Mouse (Mus musculus): ENCODE data around the gene Spib.
A peak's percentile ranks its signal among the peaks of the same experiment; 100 is the strongest.

Spib gene

DNA sequence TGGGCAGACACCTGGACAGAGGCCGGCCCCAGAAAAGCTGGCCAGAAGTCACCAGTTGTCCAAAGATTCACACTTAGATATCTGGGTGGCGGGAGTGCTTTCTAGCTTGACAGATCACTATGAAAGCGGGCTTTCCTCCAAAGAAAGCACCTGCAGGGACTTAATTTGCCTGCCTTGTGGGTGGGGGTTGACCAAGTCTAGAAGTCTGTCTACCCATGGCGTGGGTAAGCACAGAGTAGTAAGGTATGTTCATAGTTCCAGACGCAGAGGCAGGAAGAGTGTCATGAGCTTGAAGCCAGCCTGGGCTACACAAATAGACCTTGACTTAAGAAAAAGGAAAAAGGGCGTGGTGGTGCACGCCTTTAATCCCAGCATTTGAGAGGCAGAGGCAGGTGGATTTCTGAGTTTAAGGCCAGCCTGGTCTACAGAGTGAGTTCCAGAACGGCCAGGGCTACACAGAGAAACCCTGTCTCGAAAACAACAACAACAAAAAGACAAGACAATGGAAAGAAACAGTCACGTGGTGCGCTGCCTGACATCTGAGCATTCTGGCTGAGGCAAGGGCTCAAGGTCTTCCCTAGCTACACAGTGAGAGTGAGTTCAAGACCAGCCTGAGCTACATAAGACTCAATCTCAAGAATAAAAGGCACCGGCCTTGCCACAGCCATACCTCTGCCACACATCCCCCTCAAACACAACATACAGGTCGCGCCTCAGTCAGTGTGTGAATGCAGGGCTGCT is 5.3 kb downstream of the Spib start:
- no peak for DNase-seq (ENCODE audit: inconsistent ontology term)

DNA sequence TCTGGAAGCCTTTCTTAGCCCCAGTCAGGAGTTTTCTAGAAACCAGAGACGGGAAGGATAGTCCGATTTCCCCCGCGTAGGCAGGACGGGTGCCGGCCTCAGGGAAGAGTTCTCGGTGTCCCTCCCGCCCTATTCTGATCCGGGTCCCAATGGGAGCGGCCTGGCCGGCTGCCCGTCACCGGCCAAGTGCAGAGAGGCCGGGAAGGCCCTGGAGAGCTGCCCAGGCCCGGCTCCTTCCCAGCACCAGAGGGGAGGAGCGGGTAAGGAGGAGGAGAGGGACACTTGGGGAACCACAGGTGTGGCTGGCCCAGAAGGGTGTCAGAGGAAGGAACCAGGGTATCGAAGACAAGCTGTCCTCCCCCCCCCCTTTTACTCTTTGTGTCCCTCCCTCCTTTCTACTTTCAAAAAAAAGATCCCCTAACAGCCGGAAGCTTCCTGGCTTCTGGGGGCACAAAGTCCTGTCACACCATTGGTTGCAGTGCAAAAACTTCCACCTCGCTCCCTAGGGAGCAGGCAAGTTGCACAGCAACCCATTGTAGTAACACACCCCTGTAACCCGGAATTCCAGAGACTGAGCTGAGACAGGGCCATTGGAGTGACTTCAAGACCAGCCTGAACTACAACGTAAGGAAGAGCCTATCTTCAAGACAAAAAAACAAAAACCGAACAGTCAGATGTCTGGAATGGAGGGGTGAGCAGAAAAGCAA is 6.6 kb downstream of the Spib start:
- peak; percentile 88 for DNase-seq (ENCODE audit: inconsistent ontology term)

DNA sequence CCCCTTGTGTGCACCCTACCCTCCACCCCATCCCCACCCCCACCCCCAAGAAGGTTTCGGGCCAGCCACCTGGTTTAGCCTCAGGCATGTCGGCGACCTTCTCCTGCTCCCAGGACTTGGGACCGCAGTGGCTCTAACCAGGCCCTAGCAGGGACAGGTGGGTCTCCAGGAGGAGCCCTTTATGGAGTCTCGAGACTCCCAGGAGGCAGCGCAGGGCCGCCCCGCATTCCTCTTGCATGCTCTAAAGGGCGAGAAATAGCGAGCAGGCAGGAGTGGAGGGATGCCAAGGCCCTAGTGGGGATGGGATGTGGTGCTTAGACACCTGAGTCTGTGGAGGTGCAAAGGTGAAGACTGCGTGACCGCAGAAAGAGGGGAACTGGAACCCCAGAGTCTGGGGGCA is 7.4 kb downstream of the Spib start, which contains the start of gene Mybpc2:
Gene Mybpc2, minus strand, starts transcription at position 155 of the 400 bp plus-strand sequence.
- peak; percentile 18 for DNase-seq (ENCODE audit: inconsistent ontology term)

DNA sequence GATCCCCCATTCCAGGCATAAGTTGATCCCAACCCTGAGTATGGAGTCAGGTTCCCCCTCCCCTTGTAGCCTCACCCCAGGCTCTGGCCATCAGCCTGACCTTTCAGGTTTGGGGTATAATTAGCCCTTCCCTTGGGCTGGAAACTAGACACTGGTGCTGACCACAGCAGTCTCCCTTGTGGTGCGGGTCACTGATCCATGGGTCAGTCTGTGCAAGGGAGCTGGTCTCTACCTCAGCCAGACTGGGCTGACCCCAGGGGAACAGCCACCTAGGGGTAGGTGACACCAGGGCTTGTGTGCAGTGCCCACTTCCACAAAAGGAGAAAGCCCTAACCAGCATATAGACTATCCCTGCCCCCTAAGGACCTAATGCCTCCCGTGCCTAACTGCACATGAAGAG is 8.8 kb downstream of the Spib start:
- no peak for DNase-seq (ENCODE audit: inconsistent ontology term)

DNA sequence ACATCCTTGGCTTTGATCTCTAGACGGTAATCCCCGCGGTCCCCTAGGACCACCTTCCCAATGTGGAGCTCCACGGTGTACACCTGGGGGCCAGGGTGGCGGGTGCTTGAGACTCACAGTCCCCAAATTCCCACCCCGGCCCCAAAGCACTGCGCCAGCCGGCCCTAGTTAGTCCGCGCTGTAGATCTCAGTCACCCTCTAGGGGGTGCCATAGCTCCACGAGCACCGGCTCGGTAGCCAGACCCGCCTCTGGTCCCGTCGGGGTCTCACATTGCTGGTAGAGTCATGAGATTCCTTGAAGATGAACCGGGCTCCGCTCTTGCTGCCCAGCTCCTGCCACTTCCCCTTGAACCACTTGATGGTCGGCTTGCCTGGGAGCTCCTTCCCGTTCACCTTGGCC is 10.2 kb downstream of the Spib start:
- peak; percentile 51 for DNase-seq (ENCODE audit: inconsistent ontology term)

DNA sequence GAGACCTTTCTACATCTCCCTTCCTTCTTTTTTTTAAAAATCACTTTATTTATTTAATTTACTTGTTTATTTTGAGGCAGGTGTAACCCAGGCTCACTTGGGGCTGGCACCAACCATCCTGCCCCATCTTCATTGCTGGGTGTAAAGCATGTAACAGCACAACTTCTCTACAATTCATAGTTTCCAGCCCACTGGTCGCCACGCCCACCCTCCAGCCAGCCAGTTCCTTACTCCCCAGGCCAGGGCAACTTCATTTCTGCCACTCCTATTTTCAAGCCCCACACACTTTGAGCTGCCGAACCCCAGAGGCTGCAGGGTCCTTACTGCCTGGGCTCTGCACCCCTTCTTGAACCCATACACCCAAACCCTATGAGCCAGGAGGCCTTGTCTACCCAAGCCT is 10.9 kb downstream of the Spib start:
- no peak for DNase-seq (ENCODE audit: inconsistent ontology term)

DNA sequence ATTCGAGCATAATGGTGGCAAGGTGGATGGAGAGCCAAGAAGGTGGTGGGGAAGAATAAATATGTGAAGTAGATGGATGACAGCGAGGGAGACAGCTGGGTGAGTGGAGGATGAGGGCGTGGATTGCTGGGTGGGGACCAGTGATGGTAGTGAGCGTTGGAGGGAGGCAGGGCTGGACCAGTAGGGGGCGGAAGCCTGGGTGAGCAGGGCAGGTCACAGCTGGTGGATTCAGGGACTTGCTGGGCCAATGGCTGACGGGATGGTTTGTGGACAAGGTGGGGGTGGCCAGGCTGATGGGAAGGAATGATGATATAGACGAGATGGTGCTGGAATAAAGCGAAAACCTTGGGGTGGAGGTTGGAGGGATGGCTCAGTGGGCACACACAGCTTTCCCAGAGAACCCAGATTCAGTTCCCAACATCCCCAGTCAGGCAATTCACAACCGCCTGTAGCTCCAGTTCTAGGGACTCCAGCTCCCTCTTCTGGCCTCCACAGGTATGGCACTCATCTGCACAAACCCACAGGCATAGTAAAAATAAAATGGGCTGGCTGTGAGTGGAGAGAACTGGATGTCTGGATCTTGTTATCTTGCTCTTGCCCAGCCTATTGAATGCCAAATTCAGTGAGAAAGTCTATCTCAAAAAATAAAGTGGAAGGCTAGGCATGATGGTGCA is 12.5 kb downstream of the Spib start:
- DNase-seq (ENCODE audit: inconsistent ontology term), result no peak

DNA sequence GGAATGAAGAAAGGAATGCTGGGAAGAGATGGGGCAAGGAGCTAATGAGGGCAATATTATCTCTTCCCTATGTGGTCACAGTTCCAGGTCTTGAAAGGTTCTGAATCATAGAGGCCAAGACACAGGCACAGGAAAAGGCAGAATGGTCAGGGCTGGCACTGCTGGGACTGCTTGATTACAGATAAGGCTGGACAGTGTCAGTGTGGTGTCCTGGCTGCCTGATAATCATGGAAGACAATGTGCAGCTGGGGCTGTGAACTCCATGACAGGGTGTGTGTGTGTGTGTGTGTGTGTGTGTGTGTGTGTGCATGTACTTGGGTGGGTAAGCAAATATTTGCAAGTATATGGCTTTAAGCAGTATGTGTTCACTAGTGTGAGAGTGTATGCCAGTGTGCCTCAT is 24.4 kb downstream of the Spib start:
- no peak for DNase-seq (ENCODE audit: inconsistent ontology term)

DNA sequence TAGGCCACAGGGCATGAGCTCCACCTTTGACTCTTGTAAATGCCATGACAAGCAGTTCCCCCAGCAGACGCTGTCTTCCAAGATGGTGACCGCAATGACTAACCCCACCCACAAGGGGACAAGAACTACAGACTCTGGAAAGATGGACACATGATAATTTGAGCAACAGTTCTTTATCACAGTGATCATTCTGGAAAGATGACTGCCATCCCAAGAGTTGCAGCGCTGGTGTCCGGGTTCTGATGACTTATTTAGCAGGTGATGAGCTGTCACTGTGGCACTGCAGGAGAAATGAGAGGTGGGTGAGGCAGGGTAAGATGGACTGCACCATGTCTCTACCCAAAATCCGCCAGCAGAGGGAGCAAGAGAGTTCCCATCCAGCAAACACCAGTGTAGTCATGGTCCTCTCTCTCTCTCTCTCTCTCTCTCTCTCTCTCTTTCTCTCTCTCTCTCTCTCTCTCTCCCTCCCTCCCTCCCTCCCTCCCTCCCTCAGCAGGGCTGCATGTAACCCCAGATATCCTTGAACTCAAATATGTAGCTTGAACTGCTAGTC is 30.2 kb downstream of the Spib start:
- DNase-seq (ENCODE audit: inconsistent ontology term), result peak; percentile 44

DNA sequence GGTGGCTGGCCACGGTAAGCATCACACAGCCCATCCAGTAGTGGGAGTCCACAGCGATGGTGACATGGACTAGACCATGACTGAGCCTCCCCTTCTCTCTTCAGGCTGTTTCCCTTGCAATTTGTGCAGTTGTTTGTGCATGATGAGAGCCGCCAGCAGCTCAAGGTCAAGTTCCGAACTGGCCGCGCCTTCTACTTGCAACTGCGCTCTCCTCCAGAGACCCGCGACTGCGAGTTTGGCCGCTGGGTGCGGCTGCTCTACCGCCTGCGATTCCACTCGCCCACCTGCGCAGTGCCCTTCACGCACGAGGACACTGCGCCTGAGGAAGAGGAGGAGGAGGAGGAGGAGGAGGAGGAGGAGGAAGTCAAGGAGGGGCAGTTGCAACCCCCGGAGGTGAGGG is 31.8 kb downstream of the Spib start:
- DNase-seq (ENCODE audit: inconsistent ontology term), result no peak

DNA sequence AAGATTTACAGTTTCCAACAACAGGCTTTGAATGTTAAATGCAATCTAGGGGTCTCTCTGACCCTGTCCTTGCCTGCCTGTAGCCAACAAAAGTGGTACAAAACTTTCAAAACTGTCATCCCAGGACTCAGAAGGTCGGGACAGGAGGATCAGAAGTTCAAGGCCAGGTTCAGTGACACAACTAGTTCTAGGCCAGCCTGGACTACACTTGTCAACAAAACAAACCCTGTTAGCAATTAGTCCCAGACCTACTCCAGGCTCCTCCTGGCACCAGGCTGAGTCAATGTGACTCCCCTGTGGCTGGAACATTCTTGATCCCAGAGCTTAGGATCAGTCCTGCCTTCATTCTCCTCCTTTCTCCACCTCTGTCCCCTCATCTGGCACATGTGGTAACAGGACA is 32.9 kb downstream of the Spib start:
- no peak for DNase-seq (ENCODE audit: inconsistent ontology term)

DNA sequence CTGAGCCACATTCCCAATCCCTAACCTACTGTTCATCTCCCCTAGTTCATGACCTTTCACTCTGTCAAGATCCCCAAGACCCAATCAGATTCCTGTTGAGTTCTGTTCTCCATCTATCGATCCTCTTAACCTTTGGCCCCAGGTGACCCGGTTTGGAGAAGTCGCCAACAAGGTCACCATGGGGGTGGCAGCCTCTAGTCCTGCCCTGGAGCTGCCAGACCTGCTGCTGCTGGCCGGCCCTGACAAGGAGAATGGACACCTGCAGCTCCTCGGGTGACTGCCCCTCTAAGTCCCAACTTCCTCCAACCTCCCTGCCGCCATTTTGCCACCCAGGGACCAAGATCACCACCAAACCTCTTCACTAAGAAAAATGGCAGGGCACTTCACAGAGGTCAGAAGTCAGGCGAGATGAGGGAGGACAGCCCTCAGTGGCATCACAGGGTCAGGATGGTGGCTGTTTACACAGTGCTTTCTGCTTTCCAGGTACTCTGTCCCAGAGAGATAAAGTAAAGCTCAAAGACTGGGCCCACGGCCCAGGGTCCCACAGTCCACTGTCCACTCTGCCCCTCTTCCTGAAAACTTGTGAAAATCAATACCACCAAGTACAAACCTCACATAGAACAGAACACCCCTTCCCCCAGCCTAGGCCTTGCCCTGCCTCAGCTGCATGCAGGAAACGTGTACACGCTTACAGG is 34.4 kb downstream of the Spib start:
- no peak for DNase-seq (ENCODE audit: inconsistent ontology term)

DNA sequence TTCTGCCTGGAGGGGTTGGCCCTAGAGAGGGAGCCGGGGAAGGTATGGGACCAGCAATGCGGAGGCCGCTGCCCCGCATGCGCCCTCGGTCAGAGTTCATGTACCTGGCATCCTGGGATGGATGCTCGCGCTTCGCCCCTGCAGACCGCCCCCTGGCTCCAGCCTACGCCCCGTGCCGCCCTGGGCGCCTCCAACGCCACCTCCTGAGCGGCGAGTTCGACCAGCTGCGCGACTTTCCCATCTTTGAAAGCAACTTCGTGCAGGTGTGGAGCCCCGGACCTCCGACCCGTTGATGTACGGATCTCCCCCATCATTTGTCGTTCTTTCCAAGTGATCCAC is 35.1 kb downstream of the Spib start:
- DNase-seq (ENCODE audit: inconsistent ontology term), result no peak

DNA sequence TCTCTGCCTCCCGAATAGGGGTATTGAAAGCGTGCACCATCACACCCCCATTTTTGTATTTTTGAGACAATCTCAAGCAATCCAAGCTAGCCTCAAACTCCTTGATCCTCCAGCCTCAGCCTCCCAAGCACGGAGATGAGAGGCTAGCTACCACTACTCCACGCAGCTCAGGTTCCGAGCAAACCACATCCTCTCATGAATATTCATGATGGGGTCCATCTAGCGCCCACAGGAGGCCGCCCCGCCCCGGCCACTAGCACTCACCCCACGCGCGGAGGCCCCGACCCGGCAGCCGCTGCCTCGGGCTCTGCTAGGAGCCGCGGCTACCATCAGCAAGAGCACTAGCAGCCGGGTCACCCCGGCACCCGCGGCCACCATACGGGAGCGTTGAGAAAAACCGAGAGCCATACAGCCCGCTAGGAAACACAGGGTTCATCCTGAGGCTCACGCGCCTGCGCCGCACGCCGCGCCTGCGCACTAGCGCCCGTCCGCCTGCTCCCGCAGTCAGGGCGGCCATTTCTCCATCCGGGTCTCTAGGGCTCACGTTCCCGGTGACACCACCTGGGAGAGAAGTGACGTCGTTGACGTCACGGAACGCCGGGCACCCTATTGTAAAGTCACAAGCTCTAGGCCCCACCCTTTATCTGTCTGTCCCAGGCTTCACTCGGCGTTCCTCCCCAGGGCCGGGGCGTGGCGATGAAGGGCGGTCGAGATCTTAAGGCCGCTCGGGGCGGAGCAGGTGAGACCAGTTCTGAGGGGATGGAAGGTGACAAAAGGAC is 35.7 kb downstream of the Spib start, which contains the start of the genes Emc10 and Fam71e1:
Gene Emc10, minus strand, starts transcription at position 538 of the 779 bp plus-strand sequence.
Gene Fam71e1, plus strand, starts transcription at position 590 of the 779 bp plus-strand sequence.
- DNase-seq (ENCODE audit: inconsistent ontology term), result peak; percentile 99

DNA sequence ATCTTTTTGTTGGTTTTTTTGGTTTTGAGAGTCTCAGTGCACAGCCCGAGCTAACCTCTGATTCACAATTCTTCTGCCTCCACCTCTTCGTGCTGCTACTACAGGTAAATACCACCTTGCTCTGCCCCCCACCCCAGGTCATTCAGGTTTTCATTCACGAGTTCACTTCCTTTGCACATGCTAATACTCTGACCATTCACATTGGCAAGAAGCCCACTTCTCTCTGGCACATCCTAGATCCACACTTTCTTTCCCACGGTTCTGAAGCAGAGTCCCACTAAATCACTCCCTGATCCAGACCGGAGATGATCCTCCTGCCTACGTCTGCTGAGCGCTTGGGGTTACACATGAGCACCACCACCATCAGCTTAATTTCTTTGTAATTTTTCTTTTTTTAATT is 36.8 kb downstream of the Spib start:
- no peak for DNase-seq (ENCODE audit: inconsistent ontology term)

DNA sequence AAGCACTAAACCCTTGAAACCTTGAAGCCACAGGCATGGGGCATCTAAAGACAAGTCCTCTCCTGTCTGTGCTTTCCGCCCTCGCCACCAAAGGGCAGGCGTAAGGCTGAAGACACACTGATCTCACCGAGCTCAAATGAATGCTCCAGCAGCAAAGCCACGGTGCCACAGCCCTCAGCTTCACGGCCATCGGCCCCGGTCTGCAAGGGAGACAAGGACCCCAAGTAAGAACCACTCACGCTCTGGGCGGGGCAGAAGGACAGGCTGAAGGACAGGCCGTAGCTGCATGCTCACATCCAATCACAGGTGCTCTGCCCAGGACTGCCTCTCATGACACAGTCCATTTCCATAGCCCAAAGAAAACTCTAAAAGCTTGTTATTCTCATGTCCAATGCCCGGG is 37.2 kb downstream of the Spib start:
- no peak for DNase-seq (ENCODE audit: inconsistent ontology term)

DNA sequence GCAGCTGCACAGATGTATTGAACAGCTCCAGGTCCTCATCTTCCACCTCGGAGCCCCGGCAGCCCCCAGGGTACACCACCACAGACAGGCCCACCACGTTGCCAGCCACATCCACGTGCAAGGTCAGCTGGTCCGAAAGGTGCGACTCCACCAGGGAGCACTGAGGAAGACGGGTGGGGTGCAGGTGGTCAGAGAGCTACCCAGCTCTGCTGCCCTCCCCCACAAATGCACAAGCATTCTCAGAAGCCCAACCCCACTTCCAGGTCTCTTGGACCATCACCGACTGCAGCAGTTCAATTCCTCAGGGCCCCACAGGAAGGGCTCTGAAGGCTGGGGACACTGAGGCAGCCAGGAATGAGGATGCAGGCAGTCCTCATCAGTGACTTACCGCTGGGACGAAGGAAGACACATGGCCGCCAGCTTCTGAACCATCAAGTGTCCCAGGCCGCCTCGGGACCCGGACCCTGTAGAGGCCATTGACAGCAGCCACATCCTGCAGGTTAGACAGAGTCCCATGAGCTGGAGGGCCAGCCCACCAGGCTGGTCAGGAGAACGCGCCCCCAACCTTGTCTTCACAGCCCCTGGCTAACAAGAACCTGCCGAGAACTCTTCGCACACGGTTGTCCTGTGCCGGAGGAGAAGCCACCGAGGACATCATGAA is 39.6 kb downstream of the Spib start:
- DNase-seq (ENCODE audit: inconsistent ontology term), result no peak

DNA sequence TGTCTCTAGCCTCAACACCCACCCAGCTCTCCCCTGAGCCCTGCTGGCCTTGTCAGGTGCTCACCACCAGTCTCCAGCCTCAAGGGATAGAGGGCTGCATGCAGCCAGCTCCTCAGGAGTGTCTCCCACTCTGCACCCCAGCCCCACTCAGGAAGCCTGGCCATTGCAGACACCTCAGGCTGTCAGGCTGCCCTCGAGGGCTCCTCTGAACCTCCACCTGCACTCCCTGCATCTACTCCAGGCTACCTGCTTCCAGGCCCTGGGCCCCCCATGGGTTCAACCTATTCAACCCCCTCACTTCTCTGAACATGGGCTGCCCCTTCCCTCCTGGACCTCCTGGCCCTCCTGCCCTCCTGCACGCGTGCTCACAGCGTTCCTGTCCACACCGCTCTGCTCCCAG is 40.5 kb downstream of the Spib start:
- no peak for DNase-seq (ENCODE audit: inconsistent ontology term)

DNA sequence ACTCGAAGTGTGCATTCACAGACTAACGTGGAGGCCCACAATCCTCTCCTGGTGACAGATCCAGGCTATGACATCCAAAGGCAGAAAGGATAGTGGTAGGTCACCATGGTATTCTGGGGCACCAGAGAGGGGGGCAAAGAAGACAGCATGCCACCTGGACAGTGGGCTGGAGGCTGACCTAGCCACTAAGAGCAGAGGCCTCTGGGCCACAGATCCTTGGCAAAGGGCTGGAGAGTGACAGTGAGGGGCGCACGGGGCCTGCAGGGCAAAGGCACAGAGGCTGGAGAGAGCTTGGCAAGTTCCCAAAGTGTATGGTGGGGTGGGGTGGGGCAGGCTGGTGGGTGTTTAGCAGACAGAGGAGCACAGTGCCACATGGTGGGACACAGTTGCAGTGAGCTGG is 41.6 kb downstream of the Spib start:
- no peak for DNase-seq (ENCODE audit: inconsistent ontology term)

DNA sequence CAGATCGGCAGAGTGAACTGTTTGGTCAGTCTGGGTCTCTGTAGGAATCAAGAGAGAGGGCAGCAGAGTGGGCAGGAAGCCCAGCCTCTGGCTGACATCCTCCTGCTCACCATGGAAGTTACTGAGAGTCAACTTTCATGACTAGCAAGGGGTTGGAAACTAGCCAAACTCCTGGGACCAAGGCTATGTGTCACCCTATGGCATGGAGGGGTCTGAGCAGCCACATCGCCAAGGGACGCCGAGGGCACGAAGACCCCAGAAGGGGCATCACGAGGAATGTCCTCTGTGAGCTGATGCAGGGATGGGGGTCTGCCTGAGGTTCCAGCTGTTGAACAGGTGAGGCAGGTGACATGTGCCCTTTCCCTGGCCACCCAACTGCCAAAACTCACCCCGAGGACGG is 43.3 kb downstream of the Spib start:
- DNase-seq (ENCODE audit: inconsistent ontology term), result no peak

DNA sequence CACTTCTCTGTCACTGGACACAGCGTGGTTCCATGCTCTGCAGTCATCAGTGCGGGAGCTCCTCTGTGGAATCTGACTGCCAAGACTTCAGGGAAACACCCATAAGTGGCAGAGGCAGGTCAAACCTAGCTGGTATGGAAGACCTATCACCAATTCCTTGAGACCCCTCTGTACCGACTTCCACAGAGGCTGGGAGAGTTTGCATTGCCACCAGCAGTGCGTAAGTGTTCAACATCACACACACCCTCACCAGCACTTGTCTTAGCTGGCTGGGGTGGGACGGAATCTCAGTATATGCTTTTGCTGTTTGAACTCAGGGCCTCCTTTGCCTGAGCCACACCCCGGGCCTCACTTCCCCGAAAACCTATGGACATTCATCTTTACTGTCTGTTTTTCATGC is 43.9 kb downstream of the Spib start:
- no peak for DNase-seq (ENCODE audit: inconsistent ontology term)

Measured in Muller cell, postnatal 12 days (primary cell).